Mouse (Mus musculus) urinary bladder, postnatal 4 days (tissue): ENCODE measurements around the gene Gm42688.

Experiments used
- DNase-seq, 2 experiments: peaks; one replicate each; pipeline ENCODE4 v3.0.0; 2021 to 2022; ENCODE audit warnings: low spot score in 2 of 2

The Gm42688 gene

GRCm38 (mm10) chr6:83084477-83084876, 16.9 kb upstream of the Gm42688 start:
- no peak for DNase-seq

GRCm38 (mm10) chr6:83086121-83087035, 15.0 kb upstream of the Gm42688 start, which contains the start of gene Lbx2:
Lbx2 (plus strand) TSS chr6:83086367.
- no peak for DNase-seq

- no peak for DNase-seq
Measured at GRCm38 (mm10) chr6:83087205-83087925, 14.1 kb upstream of the Gm42688 start.

GRCm38 (mm10) chr6:83087926-83088260, 13.5 kb upstream of the Gm42688 start:
- no peak for DNase-seq

- no peak for DNase-seq
Measured at GRCm38 (mm10) chr6:83092416-83093127, 8.8 kb upstream of the Gm42688 start.

GRCm38 (mm10) chr6:83095968-83096367, 5.4 kb upstream of the Gm42688 start:
- DNase-seq, result no peak

- no peak for DNase-seq
Measured at GRCm38 (mm10) chr6:83098411-83098810, 3.0 kb upstream of the Gm42688 start.

- DNase-seq, result peak in 1 of 2 experiments; percentile 60
Measured at GRCm38 (mm10) chr6:83101688-83102556, 505 bp downstream of the Gm42688 start.

GRCm38 (mm10) chr6:83103130-83103650, 1.8 kb downstream of the Gm42688 start:
- no peak for DNase-seq

GRCm38 (mm10) chr6:83104158-83104557, 2.7 kb downstream of the Gm42688 start:
- DNase-seq, result no peak

GRCm38 (mm10) chr6:83107566-83108400, 6.4 kb downstream of the Gm42688 start:
- peak; percentile 67 to 83 for DNase-seq

- DNase-seq, result peak; percentile 79 to 84
Measured at GRCm38 (mm10) chr6:83108762-83109668, 7.6 kb downstream of the Gm42688 start, which contains the start of gene Mrpl53. Mrpl53 (plus strand) TSS chr6:83109040.

- DNase-seq, result no peak
Measured at GRCm38 (mm10) chr6:83111510-83112136, 10.2 kb downstream of the Gm42688 start.

GRCm38 (mm10) chr6:83115011-83115671, 13.7 kb downstream of the Gm42688 start, which contains the start of gene Mogs:
Mogs (plus strand) TSS chr6:83115496.
- DNase-seq, result peak; percentile 91 to 97

- no peak for DNase-seq
Measured at GRCm38 (mm10) chr6:83115682-83116372, 14.4 kb downstream of the Gm42688 start.

- no peak for DNase-seq
Measured at GRCm38 (mm10) chr6:83116373-83117164, 15.2 kb downstream of the Gm42688 start.

GRCm38 (mm10) chr6:83117165-83117438, 15.7 kb downstream of the Gm42688 start:
- DNase-seq, result no peak
